Comparison of ENCODE assay signal across 25 mouse cellular contexts in genomic region chr9:105377622-105378021, GRCm38 (mm10). TPM values are rescaled to one million over a fixed set of nuclear protein-coding genes. Genes with fewer than 3 reads are reported as not detected.
"Had no signal": no experiment of that assay in that cellular context is flagged by ENCODE, and none has a peak within 500 bp of the region (broad histone marks: within the 10 kb centered on the region; RNA-seq: fewer than 3 reads in every experiment).

No protein-coding gene starts in this region.

- H3K4me2 ChIP-seq: limb, embryonic 12.5 days; limb, embryonic 15.5 days; liver, embryonic 11.5 days; lung, embryonic 14.5 days; midbrain, embryonic 15.5 days; neural tube, embryonic 13.5 days had no signal

- H3K9ac ChIP-seq: limb, embryonic 12.5 days; limb, embryonic 15.5 days; liver, embryonic 14.5 days; liver, postnatal 0 days; lung, embryonic 14.5 days; midbrain, embryonic 15.5 days; neural tube, embryonic 13.5 days had no signal

- ATAC-seq: liver, postnatal 0 days; lung, postnatal 0 days; midbrain, embryonic 15.5 days had no signal

- H3K4me1 ChIP-seq: limb, embryonic 12.5 days; limb, embryonic 15.5 days had no signal

- H3K27me3 ChIP-seq: limb, embryonic 12.5 days; limb, embryonic 15.5 days; midbrain, embryonic 15.5 days; neural tube, embryonic 13.5 days had no signal

- H3K36me3 ChIP-seq: limb, embryonic 12.5 days; limb, embryonic 15.5 days; midbrain, embryonic 15.5 days; neural tube, embryonic 13.5 days had no signal

- H3K4me3 ChIP-seq: limb, embryonic 12.5 days; limb, embryonic 15.5 days; midbrain, embryonic 15.5 days; myocyte; neural tube, embryonic 13.5 days had no signal

- H3K9me3 ChIP-seq: limb, embryonic 12.5 days; limb, embryonic 15.5 days; midbrain, embryonic 15.5 days; neural tube, embryonic 13.5 days had no signal

- H3K27ac ChIP-seq: limb, embryonic 12.5 days; limb, embryonic 15.5 days; liver, embryonic 14.5 days; macrophage; midbrain, embryonic 15.5 days had no signal

- DNase-seq: kidney, adult 18-20 months; kidney, adult 9 months; kidney, postnatal 14 days; kidney, postnatal 4 days; layer of hippocampus, postnatal 36 days; left cerebral cortex, postnatal 4 days; liver, postnatal 0 days; lung, embryonic 14.5 days; right cerebral cortex, postnatal 25 days; thymus, adult 2 months; thymus, postnatal 14 days; thymus, postnatal 4 days had no signal

RNA-seq across cellular contexts. Expression of gene Nek11, which starts 17.7 kb away (rescaled TPM):
- total RNA-seq: megakaryocyte, adult 5-6 weeks; monocyte, adult 5-6 weeks had no signal
- polyA plus RNA-seq: liver, embryonic 14.5 days; liver, postnatal 0 days; macrophage; small intestine, adult 2 months; spleen, adult 2 months had no signal
